Mouse (Mus musculus) bone marrow macrophage, adult 2 months (primary cell): Measurements from ENCODE around the gene Teddm2.

Experiments
- CTCF ChIP-seq: IDR thresholded peaks from 2 replicates; pipeline ENCODE4 v1.5.1; 2012; ENCODE audit warnings: low read depth, mild to moderate bottlenecking, low read length, moderate library complexity
- POLR2A ChIP-seq: IDR thresholded peaks from 2 replicates; pipeline ENCODE4 v1.6.1; 2012; ENCODE audit warnings: mild to moderate bottlenecking, low read depth, low read length, borderline replicate concordance

- no peak for TF ChIP-seq CTCF
- no peak for TF ChIP-seq POLR2A
These were observed 97.3 kb downstream of the Teddm2 start for GRCm38 (mm10) chr1:153802691-153803090.
